Mouse (Mus musculus): Measurements from ENCODE around the gene Rtn3. TPM values are rescaled to one million over a fixed set of nuclear protein-coding genes. Genes with fewer than 3 reads are reported as not detected.
"Not testable (repeated sequence)": the region's sequence is repeated elsewhere in the genome, so short reads cannot be mapped to it uniquely, and the experiment has no call there.

Rtn3 gene
- polyA plus RNA-seq, 1 experiment from 2014 or later, result 129 TPM

GRCm38 (mm10) chr19:7398898-7399297 is 84.2 kb downstream of the Rtn3 start:
- H3K4me1 ChIP-seq; H3K9me3 ChIP-seq; H3K27ac ChIP-seq (replicated peaks); ATAC-seq (ENCODE audit: extremely low read depth, insufficient number of reproducible peaks, low FRiP score, low TSS enrichment); H3K9ac ChIP-seq; H3K36me3 ChIP-seq; H3K4me3 ChIP-seq; H3K4me2 ChIP-seq: not testable (repeated sequence)
- H3K27me3 ChIP-seq (replicated peaks), result peaks cover 11% of the 10 kb centered on the region
- 32% methylated on average over 24 of the region's 24 CpGs for WGBS

GRCm38 (mm10) chr19:7396867-7397826 is 85.9 kb downstream of the Rtn3 start:
- ATAC-seq (ENCODE audit: extremely low read depth, insufficient number of reproducible peaks, low FRiP score, low TSS enrichment); H3K4me1 ChIP-seq; H3K4me3 ChIP-seq; H3K27ac ChIP-seq (replicated peaks); H3K9me3 ChIP-seq; H3K36me3 ChIP-seq; H3K9ac ChIP-seq; H3K4me2 ChIP-seq: not testable (repeated sequence)
- WGBS, result 67% methylated on average over 10 of the region's 10 CpGs
- H3K27me3 ChIP-seq (replicated peaks), result peaks cover 11% of the 10 kb centered on the region

GRCm38 (mm10) chr19:7388488-7388887 is 94.6 kb downstream of the Rtn3 start:
- ATAC-seq (ENCODE audit: extremely low read depth, insufficient number of reproducible peaks, low FRiP score, low TSS enrichment), result no peak
- no peak overlapping the region for H3K4me3 ChIP-seq
- H3K36me3 ChIP-seq, result peaks cover 12% of the 10 kb centered on the region; the same call in 1 of the 2 replicates
- H3K4me1 ChIP-seq, result peaks cover 10% of the 10 kb centered on the region
- no peak overlapping the region for H3K4me2 ChIP-seq
- H3K27me3 ChIP-seq (replicated peaks), result no peaks in the 10 kb centered on the region
- H3K9me3 ChIP-seq, result peaks cover 35% of the 10 kb centered on the region
- H3K27ac ChIP-seq (replicated peaks), result no peak overlapping the region
- no peak overlapping the region for H3K9ac ChIP-seq
- WGBS, result 75% methylated on average over 6 of the region's 6 CpGs

- Histone ChIP-seq H3K4me1 (peaks cover 22% of the 10 kb centered on the region), H3K27me3 (replicated peaks) (no peaks in the 10 kb centered on the region), H3K27ac (replicated peaks) (no peak overlapping the region), H3K36me3 (peaks cover 12% of the 10 kb centered on the region; the same call in 1 of the 2 replicates), H3K4me3 (no peak overlapping the region), H3K4me2 (no peak overlapping the region), H3K9ac (no peak overlapping the region), H3K9me3 (peaks cover 29% of the 10 kb centered on the region)
- WGBS, result 65% methylated on average over 2 of the region's 2 CpGs
- ATAC-seq (ENCODE audit: extremely low read depth, insufficient number of reproducible peaks, low FRiP score, low TSS enrichment), result no peak
These were observed 97.0 kb downstream of the Rtn3 start for GRCm38 (mm10) chr19:7386042-7386441.

GRCm38 (mm10) chr19:7382903-7383865 is 99.9 kb downstream of the Rtn3 start, which contains the start of gene Spindoc:
Spindoc (minus strand) TSS chr19:7382994.
- H3K36me3 ChIP-seq, result peaks cover 26% of the 10 kb centered on the region
- peak; percentile 98 for ATAC-seq (ENCODE audit: extremely low read depth, insufficient number of reproducible peaks, low FRiP score, low TSS enrichment)
- peak within 1 kb of the TSS; percentile 94 for H3K4me3 ChIP-seq
- H3K27me3 ChIP-seq (replicated peaks), result no peaks in the 10 kb centered on the region
- H3K4me2 ChIP-seq, result peak within 1 kb of the TSS; percentile 89
- H3K9ac ChIP-seq, result peak within 1 kb of the TSS; percentile 98
- peak within 1 kb of the TSS; percentile 94 for H3K27ac ChIP-seq (replicated peaks)
- peaks cover 16% of the 10 kb centered on the region for H3K9me3 ChIP-seq
- 2% methylated on average over 46 of the region's 52 CpGs for WGBS
- H3K4me1 ChIP-seq, result peaks cover 43% of the 10 kb centered on the region

- peak; percentile 58 for ATAC-seq (ENCODE audit: extremely low read depth, insufficient number of reproducible peaks, low FRiP score, low TSS enrichment)
- H3K27me3 ChIP-seq (replicated peaks), result no peaks in the 10 kb centered on the region
- peak overlapping the region; percentile 89 for H3K4me2 ChIP-seq
- peak overlapping the region; percentile 94 for H3K4me3 ChIP-seq
- under 1% methylated on average over 56 of the region's 60 CpGs for WGBS
- H3K27ac ChIP-seq (replicated peaks), result peak overlapping the region; percentile 94
- H3K4me1 ChIP-seq, result peaks cover 48% of the 10 kb centered on the region
- peaks cover 34% of the 10 kb centered on the region for H3K36me3 ChIP-seq
- H3K9me3 ChIP-seq, result peaks cover 11% of the 10 kb centered on the region
- peak overlapping the region; percentile 98 for H3K9ac ChIP-seq
These were observed 100.7 kb downstream of the Rtn3 start for GRCm38 (mm10) chr19:7382248-7382902.

GRCm38 (mm10) chr19:7381906-7382247 is 101.2 kb downstream of the Rtn3 start:
- Histone ChIP-seq H3K36me3 (peaks cover 34% of the 10 kb centered on the region), H3K4me2 (peak overlapping the region; percentile 89), H3K27ac (replicated peaks) (peak overlapping the region; percentile 94), H3K9ac (peak overlapping the region; percentile 98), H3K9me3 (peaks cover 11% of the 10 kb centered on the region), H3K4me3 (peak overlapping the region; percentile 94), H3K27me3 (replicated peaks) (no peaks in the 10 kb centered on the region), H3K4me1 (peaks cover 52% of the 10 kb centered on the region)
- no peak for ATAC-seq (ENCODE audit: extremely low read depth, insufficient number of reproducible peaks, low FRiP score, low TSS enrichment)
- WGBS, result 3% methylated on average over 8 of the region's 8 CpGs

- no peak overlapping the region for H3K9ac ChIP-seq
- WGBS, result 61% methylated on average over 2 of the region's 2 CpGs
- ATAC-seq (ENCODE audit: extremely low read depth, insufficient number of reproducible peaks, low FRiP score, low TSS enrichment), result no peak
- no peak overlapping the region for H3K4me2 ChIP-seq
- no peak overlapping the region for H3K27ac ChIP-seq (replicated peaks)
- H3K4me3 ChIP-seq, result no peak overlapping the region
- no peaks in the 10 kb centered on the region for H3K27me3 ChIP-seq (replicated peaks)
- no peaks in the 10 kb centered on the region for H3K9me3 ChIP-seq
- H3K4me1 ChIP-seq, result peaks cover 52% of the 10 kb centered on the region
- H3K36me3 ChIP-seq, result peaks cover 54% of the 10 kb centered on the region
These were observed 105.4 kb downstream of the Rtn3 start for GRCm38 (mm10) chr19:7377639-7378038.

Small RNA genes lying within 50 kb of the gene (microRNA-seq; reads per million reads assigned to microRNA genes)
- gene Mir6991, result 1.2 reads per million

Other genes starting within 250 kb of the Rtn3 start
- gene Naa40, start 242.1 kb downstream of the Rtn3 start, polyA plus RNA-seq (2015; fragmentation: Nextera tagmentation; extraction: Ambion mirVana), result 51.0 and 52.1 TPM in 2 replicates
- gene Rcor2, start 216.0 kb downstream of the Rtn3 start, polyA plus RNA-seq (2015; fragmentation: Nextera tagmentation; extraction: Ambion mirVana), result 12.7 and 16.5 TPM in 2 replicates
- gene Mark2, start 141.4 kb downstream of the Rtn3 start, polyA plus RNA-seq (2015; fragmentation: Nextera tagmentation; extraction: Ambion mirVana), result 27.3 and 28.8 TPM in 2 replicates
- 18.8 and 22.3 TPM in 2 replicates for gene Spindoc, start 100.3 kb downstream of the Rtn3 start, polyA plus RNA-seq (2015; fragmentation: Nextera tagmentation; extraction: Ambion mirVana)
- 3.5 and 3.7 TPM in 2 replicates for gene 2700081O15Rik, start 65.7 kb downstream of the Rtn3 start, polyA plus RNA-seq (2015; fragmentation: Nextera tagmentation; extraction: Ambion mirVana)
- 7.2 and 7.7 TPM in 2 replicates for gene Atl3, start 10.8 kb upstream of the Rtn3 start, polyA plus RNA-seq (2015; fragmentation: Nextera tagmentation; extraction: Ambion mirVana)
- 60.1 and 65.2 TPM in 2 replicates for gene Pla2g16, start 74.2 kb upstream of the Rtn3 start, polyA plus RNA-seq (2015; fragmentation: Nextera tagmentation; extraction: Ambion mirVana)
- gene Lgals12, start 123.9 kb upstream of the Rtn3 start, polyA plus RNA-seq (2015; fragmentation: Nextera tagmentation; extraction: Ambion mirVana), result 0.25 and 0.27 TPM in 2 replicates
- not detected in 2 replicates for gene Hrasls5, start 129.3 kb upstream of the Rtn3 start, polyA plus RNA-seq (2015; fragmentation: Nextera tagmentation; extraction: Ambion mirVana)
- gene Slc22a19, start 228.0 kb upstream of the Rtn3 start, polyA plus RNA-seq (2015; fragmentation: Nextera tagmentation; extraction: Ambion mirVana), result not detected in 2 replicates

Measured in heart, embryonic 13.5 days (tissue).